Mouse (Mus musculus): ENCODE measurements at regions not wholly inside any gene's neighbourhood (a gene's known extent, or its start where the extent isn't known, plus 50 kb on each side); places are given as distances from the start of the nearest gene placed in this dataset.
"Not testable (repeated sequence)": the region's sequence is repeated elsewhere in the genome, so short reads cannot be mapped to it uniquely, and the experiment has no call there.

DNA sequence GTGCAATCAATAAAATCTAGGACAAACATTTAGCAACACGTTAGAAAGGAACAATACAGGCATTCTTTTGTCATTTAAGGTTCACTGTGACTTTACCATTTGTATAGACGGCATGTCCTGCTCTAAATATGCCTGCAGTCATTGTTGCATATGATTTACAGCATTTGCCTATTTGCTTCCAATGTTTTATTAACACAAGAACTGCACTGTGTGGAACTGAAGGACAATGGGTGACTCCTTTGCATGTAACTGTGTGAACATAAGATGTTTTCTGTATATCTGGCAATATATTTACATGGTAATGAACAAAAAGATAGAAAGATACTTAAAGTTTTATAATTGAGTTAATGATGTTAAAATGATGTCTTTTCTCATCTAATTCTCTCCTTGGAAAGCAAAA, 57.1 kb downstream of the Pou4f1 start:
- no peak for DNase-seq (ENCODE audit: low spot score)

DNA sequence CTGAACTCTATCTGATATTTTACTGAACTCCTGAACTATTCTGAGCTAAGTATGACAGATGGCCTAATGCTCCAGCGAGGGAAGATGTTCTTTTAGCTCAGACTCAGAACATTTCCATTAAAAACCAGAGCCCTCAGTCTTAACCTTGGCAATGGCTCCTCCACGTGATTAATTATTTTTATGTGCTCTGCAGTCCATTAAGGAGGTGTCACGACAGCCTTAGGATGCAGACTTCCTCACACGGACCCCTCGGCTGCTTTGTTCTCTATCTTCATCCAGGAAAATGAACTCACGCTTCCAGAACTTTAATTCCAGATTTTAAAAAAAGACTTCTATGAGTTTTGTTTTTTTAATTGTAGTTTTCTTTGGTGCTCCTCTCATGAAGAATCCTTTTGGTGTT, 57.5 kb downstream of the Pou4f1 start:
- DNase-seq (ENCODE audit: low spot score) = no peak

DNA sequence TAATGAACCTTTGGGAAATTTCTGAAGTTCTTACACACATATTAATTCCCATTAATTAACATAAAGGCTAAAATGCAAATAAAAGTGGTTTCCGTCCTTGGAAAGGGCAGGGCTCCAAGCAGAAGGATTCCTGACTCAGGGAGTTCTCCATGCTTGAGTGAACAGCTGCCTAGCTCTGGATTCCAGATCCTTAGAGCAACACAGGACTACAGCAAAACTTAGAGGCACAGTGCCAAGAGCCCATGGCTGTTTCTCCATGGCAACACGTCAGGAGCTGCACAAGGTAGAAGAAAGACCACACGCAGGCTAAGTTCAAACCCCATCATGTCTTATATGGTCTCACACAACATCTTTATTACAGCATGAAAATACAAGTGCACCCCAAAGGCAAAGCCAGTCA, 61.7 kb downstream of the Pou4f1 start:
- DNase-seq (ENCODE audit: low spot score) = no peak

DNA sequence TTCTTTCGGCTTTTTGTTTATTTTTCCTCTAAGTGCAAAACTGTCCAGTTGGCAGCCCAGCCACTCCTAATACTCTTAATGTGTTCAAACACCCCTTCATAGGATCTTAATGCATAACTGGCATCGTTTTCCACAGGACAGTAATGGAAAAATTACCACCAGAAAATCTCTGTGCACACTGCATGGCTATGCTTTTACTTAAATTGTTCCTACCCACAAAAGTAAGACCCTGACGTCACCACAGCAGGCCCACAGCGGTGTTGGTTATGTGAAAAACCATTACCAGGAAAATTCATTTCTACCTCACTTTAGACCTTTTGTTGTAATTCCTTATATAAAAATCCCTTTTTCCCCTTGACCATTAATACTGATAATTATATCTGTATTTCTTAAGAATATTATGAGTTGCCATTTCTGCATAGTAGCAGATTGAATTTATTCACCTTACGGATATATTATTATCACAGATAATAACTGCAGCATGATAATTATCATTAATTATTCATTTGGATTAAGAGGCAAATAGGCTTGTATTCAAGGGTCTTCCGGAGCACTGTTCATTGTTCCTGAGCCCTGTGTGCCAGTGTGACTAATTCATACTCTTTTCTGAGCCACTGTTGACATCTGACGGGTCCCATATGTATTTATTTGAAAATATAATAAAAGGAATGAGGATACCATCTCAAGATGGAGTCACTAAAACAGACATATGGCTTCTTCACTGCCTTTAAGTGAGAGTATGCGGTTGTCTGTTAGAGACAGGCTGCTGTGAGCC, 78.3 kb downstream of the Pou4f1 start:
- no peak for DNase-seq (ENCODE audit: low spot score)

DNA sequence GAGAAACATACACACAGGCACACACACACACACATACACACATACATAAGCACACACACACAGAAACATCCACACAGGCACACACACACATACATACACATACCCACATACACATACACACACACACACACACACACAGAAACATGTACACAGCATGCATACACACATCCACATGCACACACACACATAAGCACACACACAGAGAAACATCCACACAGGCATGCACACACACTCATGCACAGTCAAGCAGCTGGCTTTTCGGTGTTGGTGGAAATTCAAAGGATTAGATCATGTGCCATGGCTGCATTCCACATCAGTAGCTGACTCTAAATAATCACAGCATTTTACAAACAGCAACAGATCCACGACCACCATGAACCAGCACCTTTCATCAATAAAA, 78.9 kb downstream of the Pou4f1 start:
- DNase-seq (ENCODE audit: low spot score) = no peak

DNA sequence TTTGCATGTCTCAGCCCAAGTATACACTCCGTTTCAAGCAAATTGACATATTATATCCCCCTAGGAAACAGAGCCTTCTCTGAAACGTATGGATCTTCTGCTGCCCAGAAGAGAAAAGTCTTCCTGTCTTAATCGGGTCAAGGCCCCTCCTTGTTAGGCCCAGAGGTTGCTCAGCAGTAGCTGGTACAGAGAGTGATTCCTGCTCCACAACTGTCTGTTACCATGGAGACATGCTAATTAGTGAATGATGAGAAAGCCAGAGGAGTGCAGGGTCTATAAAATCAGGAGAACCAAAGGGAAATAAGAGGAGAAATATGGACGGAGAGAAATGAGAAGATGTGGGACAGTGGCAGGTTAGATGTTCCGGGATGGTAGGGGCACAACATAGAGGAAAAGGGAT, 86.8 kb downstream of the Pou4f1 start:
- no peak for DNase-seq (ENCODE audit: low spot score)

DNA sequence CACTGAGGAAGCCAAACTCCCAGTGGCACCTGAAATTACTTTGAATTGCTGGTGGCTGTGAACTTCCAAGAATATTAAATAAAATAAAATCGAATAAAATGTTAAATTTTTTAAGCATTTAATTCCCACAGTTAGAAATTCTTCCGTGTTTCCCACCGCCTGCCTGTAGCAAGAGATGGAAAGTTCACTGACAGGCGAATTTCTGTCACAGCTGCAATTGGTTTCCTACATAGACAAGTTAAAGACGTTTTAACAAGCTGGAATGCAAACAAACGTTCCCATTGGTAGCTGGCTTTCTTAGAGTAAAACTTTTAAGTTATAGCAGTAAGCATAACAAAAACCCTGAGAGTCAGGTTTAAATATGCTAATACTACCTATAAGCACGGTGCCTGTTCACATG, 95.0 kb downstream of the Pou4f1 start:
- no peak for DNase-seq (ENCODE audit: low spot score)

DNA sequence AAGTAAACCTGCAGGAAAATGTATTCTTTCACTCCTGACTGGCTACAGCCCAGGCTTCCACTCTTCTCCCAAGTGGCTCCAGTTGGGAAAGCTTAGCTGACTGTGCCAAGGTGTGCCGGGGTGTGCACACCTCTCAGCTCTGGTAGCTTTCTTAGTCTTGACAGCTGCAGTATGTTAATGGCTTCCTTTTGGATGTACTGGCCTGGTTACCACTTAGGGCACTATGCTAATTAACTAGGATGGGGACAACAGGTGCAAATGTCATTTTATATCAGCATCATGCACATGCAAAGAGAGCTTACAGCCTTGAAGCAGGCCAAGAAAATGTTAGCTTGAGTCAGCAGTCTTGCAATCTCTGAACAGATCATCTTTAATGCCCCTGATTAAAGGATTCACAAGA, 111.2 kb downstream of the Pou4f1 start:
- no peak for DNase-seq (ENCODE audit: low spot score)

DNA sequence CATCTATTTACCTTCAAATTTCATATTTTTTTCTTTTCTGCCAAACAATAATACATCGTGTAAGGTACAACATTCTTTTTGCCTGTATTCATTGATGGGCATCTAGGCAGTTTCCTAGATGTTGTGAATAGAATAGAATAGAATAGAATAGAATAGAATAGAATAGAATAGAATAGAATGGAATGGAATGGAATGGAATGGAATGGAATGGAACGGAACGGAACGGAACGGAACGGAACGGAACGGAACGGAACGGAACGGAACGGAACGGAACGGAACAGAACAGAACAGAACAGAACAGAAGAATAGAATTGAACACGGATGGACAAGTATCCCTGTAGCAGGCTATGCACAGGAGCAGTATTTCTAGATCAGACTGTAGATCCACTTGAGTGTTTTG, 131.0 kb downstream of the Pou4f1 start:
- DNase-seq (ENCODE audit: low spot score) = not testable (repeated sequence)

DNA sequence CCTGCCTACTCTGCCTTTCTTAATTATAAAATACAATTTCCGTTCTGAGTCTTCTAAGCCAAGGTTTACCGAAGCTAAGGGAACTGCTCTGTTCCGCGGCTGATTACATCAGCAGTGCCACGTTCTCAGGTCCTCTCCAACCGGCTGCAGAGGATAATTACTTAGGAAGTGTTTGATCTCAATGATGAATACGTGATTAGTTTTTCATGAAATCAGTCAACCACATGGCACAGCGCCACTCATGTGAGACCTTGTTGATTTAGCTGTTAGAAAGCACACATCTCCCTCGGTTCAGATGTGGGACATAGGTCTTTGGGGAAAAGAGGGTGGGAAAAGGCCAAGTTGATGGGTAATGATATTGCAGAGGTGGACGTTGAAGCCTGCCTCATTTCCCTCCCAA, 141.7 kb downstream of the Pou4f1 start:
- no peak for DNase-seq (ENCODE audit: low spot score)

DNA sequence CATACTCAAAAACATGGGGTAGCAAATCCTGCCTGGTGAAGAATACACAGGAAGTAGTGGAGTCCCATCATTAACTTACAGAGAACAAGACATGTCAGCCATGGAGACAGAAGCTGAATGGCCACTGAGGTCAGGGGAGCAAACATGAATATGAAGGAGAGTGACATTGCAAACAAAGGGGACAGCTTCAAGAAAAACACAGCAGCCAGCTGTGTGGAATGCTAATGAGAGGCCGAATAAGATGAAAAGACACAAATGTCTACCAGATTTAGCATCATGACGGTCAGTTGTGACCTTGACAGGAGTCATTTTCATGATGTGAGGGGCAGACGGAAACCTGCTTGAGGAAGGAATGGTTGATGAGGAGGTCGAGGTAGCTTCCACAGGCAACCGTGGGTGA, 167.7 kb downstream of the Pou4f1 start:
- DNase-seq (ENCODE audit: low spot score) = no peak

DNA sequence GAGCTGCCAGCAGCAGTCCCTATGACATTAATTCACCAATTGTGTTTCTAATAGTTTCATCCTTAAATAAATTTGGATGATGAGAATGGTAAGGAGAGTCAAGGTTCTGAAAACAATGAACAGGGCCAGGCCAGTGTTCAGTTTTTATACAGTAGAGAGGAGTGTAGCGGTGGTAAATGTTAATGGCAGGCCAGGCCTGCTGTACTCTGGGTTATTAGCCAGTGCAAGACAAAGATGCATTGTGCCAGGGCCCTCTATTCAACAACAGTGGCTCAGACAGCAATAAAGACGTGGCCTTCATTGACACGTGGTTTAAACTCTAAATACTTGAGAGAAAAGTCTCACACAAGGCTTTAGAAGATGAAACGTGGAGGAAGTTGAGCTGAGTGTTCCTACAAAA, 169.5 kb downstream of the Pou4f1 start:
- DNase-seq (ENCODE audit: low spot score) = no peak

DNA sequence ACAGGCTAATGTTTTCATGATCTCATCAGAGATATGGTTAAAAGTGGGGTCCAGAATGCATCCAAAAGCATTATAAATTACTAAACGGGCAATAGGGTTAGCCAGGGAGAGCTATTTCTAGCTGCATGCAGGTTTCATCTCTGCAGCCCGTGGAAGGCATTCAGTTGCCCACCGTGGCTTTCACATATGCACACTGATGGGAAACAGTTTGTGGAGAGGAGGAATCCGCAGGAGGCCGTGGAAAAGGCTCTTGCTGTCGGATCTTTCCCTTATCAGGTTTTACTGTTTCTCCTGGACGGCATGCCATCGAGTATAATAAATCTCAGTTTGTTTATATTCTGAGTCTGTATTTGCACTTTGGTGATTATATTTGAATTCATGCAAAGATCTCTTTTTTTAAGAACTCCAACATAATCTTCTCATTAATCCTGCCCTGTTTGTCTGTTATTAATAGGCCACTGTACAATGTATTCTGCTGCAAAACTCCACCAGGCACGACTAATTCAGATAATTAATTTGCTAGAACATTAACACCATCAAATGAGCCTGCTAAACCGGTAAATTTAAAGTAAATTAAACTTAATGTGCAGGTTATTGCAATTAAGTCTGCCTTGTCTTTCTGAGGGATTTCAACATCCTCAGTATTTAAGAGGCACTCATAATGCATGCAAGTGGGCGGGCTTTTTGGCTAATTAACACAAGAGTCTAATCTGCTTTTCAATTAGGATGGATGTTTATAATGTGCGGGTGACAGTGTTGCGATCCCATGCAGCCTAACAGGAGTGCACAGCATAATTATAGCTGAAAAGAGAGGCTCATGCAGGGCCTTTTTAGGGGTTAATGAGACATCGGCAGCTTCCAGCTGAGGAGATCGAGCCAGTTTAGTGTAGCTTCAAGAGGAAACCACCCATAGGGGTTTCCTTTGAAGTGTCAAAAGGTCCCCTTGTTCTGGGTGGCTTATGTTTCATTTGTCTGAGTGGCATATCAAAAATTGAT, 170.2 kb downstream of the Pou4f1 start:
- no peak for DNase-seq (ENCODE audit: low spot score)

DNA sequence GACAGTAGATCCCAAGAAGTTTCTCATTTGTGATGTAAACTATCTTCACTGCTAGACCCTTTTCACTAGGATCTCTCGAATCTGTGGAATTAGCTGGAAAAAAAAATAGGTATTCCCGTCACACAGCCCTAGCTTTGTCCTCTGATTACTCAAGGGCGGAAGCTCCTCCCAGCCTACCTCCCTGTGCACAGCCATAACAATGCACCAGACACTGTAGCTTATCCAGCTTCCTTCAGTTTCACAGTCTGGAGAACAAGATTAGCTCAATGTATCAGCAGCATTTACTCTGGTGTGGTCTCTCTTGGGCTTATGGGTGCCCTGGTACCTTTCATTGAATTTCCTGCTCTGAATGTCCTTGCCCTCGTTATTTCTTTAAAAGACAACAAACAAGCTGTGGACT, 174.0 kb downstream of the Pou4f1 start:
- DNase-seq (ENCODE audit: low spot score) = no peak

DNA sequence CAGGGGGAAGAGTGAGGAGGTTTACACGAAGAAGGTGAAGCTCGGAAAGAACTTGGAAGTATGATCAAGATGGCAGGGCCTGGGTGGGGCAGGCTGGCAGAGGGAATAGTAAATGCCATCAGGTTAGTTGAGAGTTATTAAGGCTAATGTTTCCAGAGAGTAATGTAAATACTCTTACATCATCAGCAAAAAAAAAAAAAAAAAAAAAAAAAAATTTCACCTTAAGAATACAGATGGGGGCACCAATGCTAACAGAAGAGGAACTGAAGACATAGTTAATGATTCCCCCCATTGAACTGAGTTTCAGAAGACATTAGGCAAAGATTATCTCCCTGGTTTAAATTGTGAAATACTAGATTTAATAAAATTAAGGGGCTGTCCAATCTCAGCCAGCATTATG, 174.7 kb downstream of the Pou4f1 start:
- no peak for DNase-seq (ENCODE audit: low spot score)

DNA sequence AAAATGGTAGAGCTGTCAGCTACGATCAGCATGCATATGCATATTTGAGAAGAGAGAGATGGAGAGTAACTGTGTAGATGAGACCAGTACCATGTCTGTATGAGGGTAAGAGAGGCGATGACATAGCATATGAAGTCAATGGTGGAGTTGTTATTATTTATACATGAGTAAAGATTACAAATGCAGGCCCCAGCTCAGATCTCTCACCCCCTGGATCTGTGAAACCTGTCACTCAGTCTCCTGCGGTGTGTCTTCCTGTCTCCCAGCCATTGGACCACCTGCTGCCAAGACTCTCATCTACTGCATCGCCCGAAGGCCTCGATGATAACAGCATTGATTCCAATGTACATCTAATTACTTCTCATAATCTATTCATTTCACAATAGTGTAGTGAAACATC, 187.4 kb downstream of the Pou4f1 start:
- DNase-seq (ENCODE audit: low spot score) = no peak

DNA sequence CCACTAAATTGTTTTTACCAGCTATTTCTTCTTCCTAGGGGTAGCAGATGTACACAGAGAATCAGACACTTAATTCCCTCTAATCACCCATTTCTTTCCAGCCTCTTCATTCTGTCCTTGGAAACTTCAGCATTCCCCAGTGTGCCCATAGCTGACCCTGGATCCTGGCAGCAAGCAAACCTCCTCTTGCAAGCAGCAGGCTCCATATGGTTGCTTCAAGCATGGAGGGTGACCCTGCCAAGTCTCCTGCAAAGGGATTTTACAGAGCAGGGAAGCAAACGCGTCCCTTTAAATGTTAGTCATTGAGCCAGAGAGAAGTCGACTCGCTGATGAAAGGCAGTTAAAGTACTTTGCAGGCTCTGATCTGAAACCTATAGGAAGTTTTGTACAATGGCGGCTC, 187.9 kb downstream of the Pou4f1 start:
- no peak for DNase-seq (ENCODE audit: low spot score)

DNA sequence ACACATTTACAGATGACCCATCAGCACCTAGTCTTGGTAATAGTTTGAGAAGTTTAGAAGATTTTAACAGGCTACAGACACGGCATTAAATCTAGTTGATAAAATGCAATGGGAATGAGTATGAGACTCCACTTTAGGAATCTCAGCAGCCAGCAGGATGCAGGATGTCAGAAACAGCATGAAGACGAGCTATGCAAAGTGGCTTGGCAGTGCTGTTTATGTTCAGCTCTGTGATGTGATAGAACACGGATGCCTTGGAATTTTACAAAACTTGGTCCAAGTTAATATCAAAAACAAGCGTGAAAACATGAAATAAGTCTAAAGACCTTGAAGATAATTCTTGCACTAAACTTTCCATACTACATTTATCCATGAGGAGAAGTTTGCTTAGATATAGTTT, 193.0 kb downstream of the Pou4f1 start:
- no peak for DNase-seq (ENCODE audit: low spot score)

DNA sequence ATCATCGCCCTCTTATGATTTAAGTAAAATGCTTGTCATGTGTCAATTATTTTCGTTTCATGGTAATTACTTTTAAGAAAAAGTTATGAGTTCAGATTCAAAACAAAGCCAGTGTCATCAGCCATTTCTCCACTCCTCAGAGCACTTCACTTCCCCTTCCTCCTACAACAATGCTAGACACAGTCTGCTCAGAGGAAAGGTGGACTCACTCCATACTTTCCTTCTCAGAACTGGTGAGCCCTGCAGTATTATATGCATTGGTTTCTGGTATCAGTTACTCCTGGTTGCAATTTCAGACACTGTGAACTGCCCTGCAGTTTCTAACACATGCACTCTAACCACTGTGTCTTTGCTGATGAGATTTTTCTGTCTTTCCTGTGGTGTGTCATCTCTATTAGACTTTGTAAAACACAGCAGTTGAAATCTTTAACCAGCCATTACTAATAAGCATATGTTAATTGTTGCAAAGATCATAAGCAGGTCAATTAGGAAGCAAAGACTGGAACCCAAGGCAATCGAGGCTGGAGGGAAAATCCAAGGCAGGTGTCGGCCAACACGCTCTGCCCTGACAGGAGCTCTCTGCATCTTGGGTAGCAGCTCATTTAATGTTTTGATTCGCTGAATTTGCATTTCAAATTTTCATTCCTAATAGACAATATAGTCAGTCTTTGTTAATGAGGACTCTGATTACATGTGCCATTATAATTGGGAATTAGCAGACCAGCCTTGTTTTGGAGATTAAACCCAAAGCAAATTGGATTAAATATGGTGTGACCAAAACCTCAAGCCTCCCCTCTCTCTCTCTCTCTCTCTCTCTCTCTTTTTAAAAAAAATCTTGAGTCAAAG, 202.7 kb downstream of the Pou4f1 start:
- DNase-seq (ENCODE audit: low spot score) = no peak

DNA sequence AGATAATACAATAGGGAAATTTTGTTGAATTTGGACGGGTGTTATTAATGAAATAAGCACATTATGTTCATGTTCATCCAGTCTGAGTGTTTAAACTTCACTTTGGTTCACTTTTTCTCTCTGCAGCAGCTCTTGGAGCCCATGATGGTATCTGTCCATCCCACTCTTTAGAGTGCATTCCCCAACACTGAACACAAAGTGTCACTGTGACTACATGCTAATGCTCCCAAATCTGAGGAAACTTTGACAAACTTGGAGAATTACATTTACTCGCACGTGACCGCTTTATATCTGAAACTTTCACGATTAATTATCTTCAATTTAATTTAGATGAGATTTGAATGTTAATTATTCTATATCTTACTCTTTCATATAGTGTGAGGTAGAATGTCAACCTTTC, 250.8 kb downstream of the Pou4f1 start:
- no peak for DNase-seq (ENCODE audit: low spot score)

DNA sequence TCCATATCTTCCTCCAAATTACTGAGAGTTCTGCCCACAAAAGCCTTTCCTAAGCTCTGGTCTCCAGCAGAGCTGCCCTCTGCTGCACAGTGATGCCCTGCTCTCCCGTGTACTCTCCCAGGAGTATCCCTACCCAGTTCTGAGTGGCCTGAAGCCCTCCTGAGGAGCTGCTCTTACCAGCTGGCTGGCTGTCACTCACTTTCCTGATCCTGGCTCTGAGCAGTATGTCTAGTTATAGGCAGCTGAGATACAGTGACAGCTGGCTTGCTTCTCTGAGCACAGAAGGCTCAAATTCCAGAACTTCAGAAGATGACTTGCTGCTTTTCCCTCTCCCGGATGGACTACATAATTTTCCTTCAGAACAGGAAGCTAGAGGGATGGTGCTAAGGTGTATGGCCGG, 257.1 kb downstream of the Pou4f1 start:
- DNase-seq (ENCODE audit: low spot score) = no peak

DNA sequence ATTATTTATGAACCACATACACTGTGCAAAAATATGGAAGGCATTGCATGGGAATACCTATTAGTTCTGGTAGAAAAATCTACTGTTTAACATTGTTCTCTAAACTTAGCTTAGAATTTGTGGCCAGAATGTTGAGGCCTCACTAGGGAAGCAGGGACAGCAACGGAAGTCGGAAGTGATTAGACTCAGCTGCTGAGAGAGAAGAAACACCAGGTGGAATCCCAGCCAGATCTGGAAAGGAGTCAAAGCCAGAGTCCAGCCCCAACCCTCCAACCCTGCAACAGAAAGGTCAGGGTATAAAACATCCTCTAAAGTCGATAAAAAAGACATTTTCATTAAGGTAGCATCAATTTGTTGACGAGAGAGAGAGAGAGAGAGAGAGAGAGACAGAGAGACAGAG, 258.9 kb downstream of the Pou4f1 start:
- DNase-seq (ENCODE audit: low spot score) = no peak

Data from gastrocnemius, adult 18-20 months (tissue).